Mouse (Mus musculus) erythroblast, embryonic 14.5 days (primary cell): ENCODE data around the gene Nop2.

Experiments used
- GATA1 ChIP-seq: IDR thresholded peaks from 2 replicates; pipeline ENCODE4 v1.6.1; 2012; ENCODE audit warnings: low read length, inconsistent platforms, mixed read lengths
- TAL1 ChIP-seq: IDR thresholded peaks from 3 replicates; pipeline ENCODE4 v1.6.1; 2012; ENCODE audit warnings: low read length, inconsistent platforms, mixed read lengths

DNA sequence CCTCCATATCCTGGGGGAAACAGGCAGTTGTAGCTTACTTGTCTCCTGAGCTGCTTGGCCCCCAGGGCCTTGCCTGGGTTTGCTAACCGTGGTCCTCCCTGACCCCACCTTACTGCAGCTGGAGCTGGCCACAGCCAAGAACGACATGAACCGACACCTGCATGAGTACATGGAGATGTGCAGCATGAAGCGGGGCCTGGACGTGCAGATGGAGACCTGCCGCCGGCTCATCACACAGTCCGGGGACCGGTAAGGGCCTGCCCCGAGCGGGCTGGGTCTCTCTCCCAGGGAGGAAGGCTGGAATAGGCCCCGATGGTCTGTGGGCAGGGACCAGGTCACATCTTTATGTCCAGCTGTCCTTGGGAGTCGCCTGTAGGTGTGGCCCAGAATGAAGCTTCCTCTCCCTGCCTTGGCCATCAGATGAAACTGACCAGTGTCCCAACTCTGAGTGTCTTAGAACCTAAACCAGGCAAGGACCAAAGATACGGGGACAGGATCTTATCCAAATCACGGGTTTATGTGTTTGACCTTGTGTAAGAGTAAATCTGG lies 27.3 kb downstream of the Nop2 start:
- TF ChIP-seq GATA1 (no peak), TAL1 (no peak)
